Mouse (Mus musculus) intestine, embryonic 16.5 days (tissue): ENCODE data around the gene Slc22a23. TPM values are rescaled to one million over a fixed set of nuclear protein-coding genes. Genes with fewer than 3 reads are reported as not detected.
A peak's percentile ranks its signal among the peaks of the same experiment; 100 is the strongest.

ENCODE experiments used
- ATAC-seq: fragments of 200-750 bp; cut with Nextera tagmentation; 2 replicates; pipeline ENCODE4 v1.8.0; 2017; ENCODE audit warnings: moderate TSS enrichment, moderate library complexity
- H3K27ac ChIP-seq: fragments of 300-500 bp; sonication (generic); 2 replicates; pipeline ENCODE4 v1.5.1; 2014; ENCODE audit warnings: mild to moderate bottlenecking, low read length
- H3K27me3 ChIP-seq: fragments of 300-500 bp; sonication (generic); replicated peaks from 2 replicates; pipeline ENCODE4 v1.6.1; 2014; ENCODE audit warnings: low read length, control low read depth, mixed read lengths; ENCODE audit not compliant: control insufficient read depth, insufficient read depth
- H3K36me3 ChIP-seq: fragments of 300-500 bp; sonication (generic); 2 replicates; pipeline ENCODE4 v1.6.1; 2014; ENCODE audit warnings: low read length, control low read depth; ENCODE audit not compliant: control insufficient read depth, insufficient read depth
- H3K4me1 ChIP-seq: fragments of 300-500 bp; sonication (generic); 2 replicates; pipeline ENCODE4 v1.6.1; 2014; ENCODE audit warnings: low read length, control low read depth, mixed read lengths; ENCODE audit not compliant: control insufficient read depth, insufficient read depth
- H3K4me2 ChIP-seq: fragments of 300-500 bp; sonication (generic); 2 replicates; pipeline ENCODE4 v1.6.1; 2014; ENCODE audit warnings: low read depth, low read length, control low read depth
- H3K4me3 ChIP-seq: fragments of 300-500 bp; sonication (generic); 2 replicates; pipeline ENCODE4 v1.5.1; 2014; ENCODE audit warnings: mild to moderate bottlenecking, low read length
- H3K9ac ChIP-seq: fragments of 300-500 bp; sonication (generic); 2 replicates; pipeline ENCODE4 v1.6.1; 2014; ENCODE audit warnings: low read depth, low read length
- H3K9me3 ChIP-seq: fragments of 300-500 bp; sonication (generic); 2 replicates; pipeline ENCODE4 v1.6.1; 2016; ENCODE audit warnings: low read length, control low read depth; ENCODE audit not compliant: control insufficient read depth
- WGBS: fragments of 180-500 bp; shearing (Covaris S2); extraction: QIAGEN DNeasy Blood & Tissue Kit; methylation state at CpG from one replicate; pipeline ENCODE4 v1.1.7; 2014; 5-methylcytosine and 5-hydroxymethylcytosine counted together
- polyA plus RNA-seq: library from polyadenylated mRNA; unstranded; fragments of >200 nt; fragmentation: Nextera tagmentation; extraction: Ambion mirVana; gene quantifications from 2 replicates; pipeline ENCODE4 v1.2.1, GENCODE M21; 2015

Gene Slc22a23
- polyA plus RNA-seq, 1 experiment from 2014 or later = 2.2 TPM

DNA sequence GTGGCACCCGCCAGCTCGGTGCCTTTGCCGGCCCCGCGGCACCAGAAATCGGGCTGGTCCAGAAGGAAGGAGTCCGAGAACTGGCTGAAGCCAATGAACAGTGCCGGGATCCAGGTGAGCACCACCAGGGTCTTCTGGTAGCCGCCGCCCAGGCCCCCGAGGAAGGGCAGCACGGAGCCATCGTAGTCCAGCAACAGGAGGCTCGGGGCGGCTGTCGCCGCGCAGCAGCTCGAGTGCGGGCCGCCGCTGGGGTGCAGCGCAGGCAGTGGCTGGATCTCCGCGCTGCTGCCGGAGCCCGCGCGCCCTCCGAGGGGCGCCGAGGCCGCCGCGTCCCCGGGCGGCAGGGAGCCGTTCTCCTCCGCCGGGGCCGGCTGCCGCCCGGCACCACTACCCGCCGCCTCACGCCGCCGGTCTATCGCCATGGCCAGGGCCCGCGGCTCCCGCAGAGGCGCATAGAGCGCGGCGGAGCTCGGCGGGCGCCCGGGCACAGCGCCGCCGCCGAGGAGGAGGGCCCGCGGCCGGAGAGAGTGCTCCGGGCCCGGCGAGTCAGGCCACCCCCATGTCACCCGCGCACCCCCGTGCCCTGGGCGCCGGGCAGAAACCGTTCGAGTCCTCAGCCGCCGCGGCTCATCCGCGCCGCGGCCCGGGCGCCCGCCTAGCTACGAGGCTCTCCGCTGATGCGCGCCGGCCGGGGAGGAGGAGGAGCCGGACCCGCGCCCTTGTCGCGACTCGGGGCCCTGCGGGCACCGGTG is 430 bp downstream of the Slc22a23 start:
- H3K9me3 ChIP-seq = no peaks in the 10 kb centered on the region
- peaks cover 27% of the 10 kb centered on the region for H3K4me1 ChIP-seq
- H3K27ac ChIP-seq = peak overlapping the region; percentile 41; the same call in 1 of the 2 replicates

DNA sequence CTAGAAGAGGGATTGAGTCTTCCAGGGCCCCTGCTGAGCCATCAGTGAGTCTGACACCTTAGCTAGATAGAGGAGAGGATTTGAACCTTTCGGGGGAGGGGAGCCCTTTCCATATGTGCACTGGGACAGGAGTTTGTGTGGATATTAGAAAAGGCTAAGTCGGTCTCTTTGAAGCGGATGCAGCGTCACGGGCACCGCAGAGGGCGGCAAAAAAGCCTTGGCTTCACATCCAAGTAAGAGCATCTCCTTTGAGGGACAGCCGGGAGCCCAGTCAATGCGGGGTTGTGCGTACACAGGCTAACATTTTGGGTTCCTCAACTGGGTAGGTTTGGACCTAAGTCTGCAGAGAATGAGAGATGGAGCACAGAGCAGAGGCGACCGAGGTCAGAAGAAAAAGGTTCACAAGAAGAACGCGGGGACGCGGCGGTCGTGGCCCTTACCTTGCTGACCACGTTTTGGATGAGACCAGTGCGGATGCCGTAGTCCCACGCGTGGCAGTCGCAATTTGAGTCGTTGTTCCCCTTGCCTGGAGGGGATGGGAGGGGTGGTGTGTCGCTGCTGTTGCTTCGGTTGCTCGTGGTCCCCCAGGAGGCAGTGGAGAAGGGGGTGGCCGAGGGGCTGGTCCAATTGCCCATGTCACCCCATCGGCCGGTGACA is 1.1 kb downstream of the Slc22a23 start:
- Histone ChIP-seq H3K9me3 (no peaks in the 10 kb centered on the region), H3K36me3 (no peaks in the 10 kb centered on the region), H3K4me3 (peak overlapping the region; percentile 74), H3K9ac (peak overlapping the region; percentile 83), H3K4me2 (peak overlapping the region; percentile 93), H3K4me1 (peaks cover 27% of the 10 kb centered on the region), H3K27ac (no peak overlapping the region), H3K27me3 (peaks cover 2% of the 10 kb centered on the region; the same call in 1 of the 2 replicates)
- no peak for ATAC-seq
- WGBS = 2% methylated on average over 31 of the region's 31 CpGs

More for the DNA sequence above, 430 bp downstream of the Slc22a23 start:
- H3K27me3 ChIP-seq = peaks cover 2% of the 10 kb centered on the region; the same call in 1 of the 2 replicates
- H3K36me3 ChIP-seq = no peaks in the 10 kb centered on the region
- peak overlapping the region; percentile 74 for H3K4me3 ChIP-seq
- peak overlapping the region; percentile 83 for H3K9ac ChIP-seq
- peak; percentile 70 for ATAC-seq
- WGBS = under 1% methylated on average over 96 of the region's 101 CpGs
- peak overlapping the region; percentile 93 for H3K4me2 ChIP-seq

DNA sequence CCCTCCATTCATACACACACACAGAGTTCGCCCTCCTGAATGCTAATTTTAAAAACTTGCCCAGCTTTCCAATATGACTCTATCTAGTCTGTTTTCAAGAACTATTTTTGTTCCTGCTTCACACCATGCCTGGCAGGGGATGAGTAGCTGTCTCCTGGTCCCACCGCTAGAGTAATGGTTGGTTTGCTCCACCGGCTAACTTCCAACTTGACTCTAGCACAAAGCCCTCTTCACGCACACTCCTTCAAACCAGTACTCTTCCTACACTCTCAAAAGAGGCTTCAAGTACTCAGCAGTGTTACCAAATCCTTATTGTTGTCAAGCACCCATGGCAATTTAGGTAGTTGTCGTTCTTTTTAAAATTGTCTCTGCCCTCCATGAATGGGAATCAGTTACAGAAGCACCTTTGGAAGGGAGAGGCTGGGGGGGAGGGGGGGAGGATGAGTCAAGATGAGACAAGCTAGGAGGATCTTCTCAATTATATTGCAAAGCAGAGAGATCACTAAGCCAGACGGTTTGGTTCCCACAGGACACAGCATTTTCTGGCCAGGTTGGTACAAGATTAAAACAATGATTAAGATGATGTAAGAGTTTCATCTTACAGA is 2.6 kb downstream of the Slc22a23 start:
- no peak overlapping the region for H3K27ac ChIP-seq
- no peak for ATAC-seq
- peaks cover 2% of the 10 kb centered on the region; the same call in 1 of the 2 replicates for H3K27me3 ChIP-seq
- no peaks in the 10 kb centered on the region for H3K9me3 ChIP-seq
- no peaks in the 10 kb centered on the region for H3K36me3 ChIP-seq
- H3K4me1 ChIP-seq = peaks cover 23% of the 10 kb centered on the region
- H3K4me2 ChIP-seq = peak overlapping the region; percentile 93
- no peak overlapping the region for H3K9ac ChIP-seq
- H3K4me3 ChIP-seq = peak overlapping the region; percentile 14; the same call in 1 of the 2 replicates
- WGBS = 74% methylated on average over 6 of the region's 6 CpGs

DNA sequence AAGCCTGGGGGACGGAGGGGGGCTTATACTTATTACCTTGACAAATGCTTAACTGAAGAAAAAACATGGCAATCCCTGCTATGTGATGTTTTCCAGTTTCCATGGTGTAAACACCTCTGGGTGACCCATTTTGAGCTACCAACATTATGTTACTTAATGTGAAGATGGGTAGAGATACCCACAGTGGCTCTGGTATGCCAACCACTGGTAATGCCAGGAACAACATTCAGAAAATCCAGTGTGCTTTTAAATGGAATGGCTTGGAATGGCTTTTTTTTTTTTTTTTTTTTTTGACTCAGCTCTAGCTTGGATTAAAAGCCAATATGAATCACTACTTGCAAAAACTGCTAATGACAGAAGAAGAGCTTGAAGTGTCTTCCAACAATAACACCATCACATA is 8.1 kb downstream of the Slc22a23 start:
- no peak overlapping the region for H3K4me3 ChIP-seq

DNA sequence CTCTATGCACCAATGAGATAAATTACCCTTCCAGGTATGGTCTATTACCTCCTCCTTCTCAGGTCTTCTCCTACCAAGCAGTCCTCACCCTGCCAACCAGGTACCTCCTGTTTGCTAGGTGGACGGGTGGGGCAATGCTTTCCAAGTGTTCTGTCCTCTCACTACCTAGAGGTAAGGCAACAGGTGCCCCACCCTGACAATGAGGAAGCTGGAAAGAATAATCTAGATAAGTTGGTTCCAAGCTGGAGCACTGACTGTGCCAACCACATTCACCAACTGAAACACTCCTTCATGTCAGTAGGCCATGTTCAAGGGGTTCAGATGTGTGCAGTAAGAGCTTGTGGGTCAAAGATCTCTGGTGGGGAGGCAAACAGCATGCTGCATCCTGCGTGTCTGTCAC is 10.1 kb downstream of the Slc22a23 start:
- H3K4me2 ChIP-seq = no peak overlapping the region
- no peaks in the 10 kb centered on the region for H3K27me3 ChIP-seq
- 61% methylated on average over 2 of the region's 2 CpGs for WGBS
- no peak overlapping the region for H3K9ac ChIP-seq
- ATAC-seq = peak; percentile 83
- H3K4me3 ChIP-seq = no peak overlapping the region
- H3K36me3 ChIP-seq = no peaks in the 10 kb centered on the region
- peaks cover 25% of the 10 kb centered on the region for H3K4me1 ChIP-seq
- H3K27ac ChIP-seq = peak overlapping the region; percentile 57; the same call in 1 of the 2 replicates
- no peaks in the 10 kb centered on the region for H3K9me3 ChIP-seq

More for the DNA sequence above, 8.1 kb downstream of the Slc22a23 start:
- 81% methylated on average over 1 of the region's 1 CpGs for WGBS
- Histone ChIP-seq H3K27me3 (no peaks in the 10 kb centered on the region), H3K4me1 (peaks cover 14% of the 10 kb centered on the region; the same call in 1 of the 2 replicates), H3K4me2 (no peak overlapping the region), H3K9me3 (no peaks in the 10 kb centered on the region), H3K27ac (no peak overlapping the region), H3K9ac (no peak overlapping the region), H3K36me3 (no peaks in the 10 kb centered on the region)
- no peak for ATAC-seq

DNA sequence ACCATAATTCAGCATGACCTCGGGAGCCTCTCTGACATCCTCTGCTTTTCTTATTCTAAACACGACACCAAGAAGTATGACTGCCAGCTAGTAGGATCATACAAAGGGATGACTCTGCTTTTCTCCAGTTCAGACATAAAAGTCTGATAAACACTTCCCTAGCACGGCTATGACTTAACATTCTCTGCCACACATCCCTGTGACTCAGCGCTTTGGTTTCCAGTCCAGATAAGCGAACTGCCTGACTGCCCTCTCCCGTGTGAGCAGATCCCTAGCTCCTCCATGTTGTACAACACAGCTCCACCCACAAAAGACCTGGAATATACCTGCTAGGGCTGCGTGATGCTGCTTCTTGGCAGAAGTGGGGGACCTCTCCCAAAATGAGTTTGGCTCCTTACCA is 12.2 kb downstream of the Slc22a23 start:
- no peak overlapping the region for H3K9ac ChIP-seq
- no peaks in the 10 kb centered on the region for H3K9me3 ChIP-seq
- peak; percentile 83 for ATAC-seq
- no peak overlapping the region for H3K4me3 ChIP-seq
- WGBS = 20% methylated on average over 7 of the region's 7 CpGs
- no peak overlapping the region for H3K27ac ChIP-seq
- peaks cover 25% of the 10 kb centered on the region for H3K4me1 ChIP-seq
- no peak overlapping the region for H3K4me2 ChIP-seq
- H3K27me3 ChIP-seq = no peaks in the 10 kb centered on the region
- H3K36me3 ChIP-seq = no peaks in the 10 kb centered on the region

DNA sequence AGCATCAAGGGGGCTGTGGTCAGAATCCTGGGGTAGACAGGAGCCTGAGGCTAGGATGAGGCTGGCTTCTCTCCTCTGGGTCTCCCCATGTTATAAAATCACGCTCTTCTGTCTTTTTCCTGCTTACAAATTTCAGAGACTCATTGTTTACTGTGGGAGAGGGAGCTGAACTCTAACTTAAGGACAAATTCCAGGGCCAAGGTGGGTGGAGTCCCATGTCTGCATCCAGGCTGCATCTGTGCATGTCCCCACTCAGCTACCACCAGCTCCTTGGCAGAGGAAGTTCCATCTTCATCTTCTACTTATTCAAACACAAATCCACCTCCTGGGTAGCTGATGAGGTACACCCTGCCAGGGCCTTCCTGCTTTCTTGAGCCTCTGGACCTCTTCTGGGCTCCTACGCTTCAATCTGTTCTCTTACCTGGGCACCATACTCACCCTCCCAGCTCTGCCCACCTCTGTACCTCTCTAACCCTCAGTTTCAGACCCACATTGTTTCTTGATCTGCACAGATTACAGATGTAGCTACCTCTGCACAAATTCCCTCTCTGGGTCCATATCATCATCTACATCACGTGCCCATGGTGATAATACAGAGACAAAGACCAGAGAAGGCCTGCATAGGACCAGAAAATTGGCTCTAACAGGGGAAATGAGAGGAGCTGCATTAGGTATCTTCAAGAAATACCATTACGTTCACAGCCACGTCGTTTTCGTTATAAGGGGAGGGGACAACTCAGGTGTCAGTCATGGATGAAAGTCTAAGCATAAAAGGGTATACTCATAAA is 13.4 kb downstream of the Slc22a23 start:
- H3K36me3 ChIP-seq = no peaks in the 10 kb centered on the region
- no peak overlapping the region for H3K4me2 ChIP-seq
- 84% methylated on average over 7 of the region's 7 CpGs for WGBS
- no peak overlapping the region for H3K9ac ChIP-seq
- peaks cover 25% of the 10 kb centered on the region for H3K4me1 ChIP-seq
- H3K9me3 ChIP-seq = no peaks in the 10 kb centered on the region
- ATAC-seq = no peak
- no peak overlapping the region for H3K4me3 ChIP-seq
- H3K27ac ChIP-seq = no peak overlapping the region
- H3K27me3 ChIP-seq = no peaks in the 10 kb centered on the region

DNA sequence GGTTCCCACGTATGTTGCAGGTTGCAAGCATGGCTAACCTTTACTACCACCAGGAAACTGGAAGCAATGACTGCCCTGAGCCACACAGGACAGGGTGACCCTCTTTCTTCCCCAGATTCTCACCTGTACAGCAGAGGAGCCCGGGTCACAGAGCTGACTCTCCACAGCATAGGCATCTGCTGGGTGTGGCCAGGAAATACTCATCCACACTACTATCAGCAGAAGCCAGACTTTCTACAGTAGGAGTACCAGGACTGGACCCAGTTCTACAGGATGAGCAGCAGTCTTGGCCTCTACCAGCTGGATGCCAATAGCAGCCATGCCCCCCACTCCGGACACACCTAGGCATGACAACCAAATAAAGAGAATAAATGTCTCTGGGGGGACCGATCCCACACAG is 15.4 kb downstream of the Slc22a23 start:
- ATAC-seq = peak; percentile 36; the same call in 1 of the 2 replicates
- no peak overlapping the region for H3K9ac ChIP-seq
- H3K27me3 ChIP-seq = no peaks in the 10 kb centered on the region
- no peak overlapping the region for H3K4me2 ChIP-seq
- no peaks in the 10 kb centered on the region for H3K9me3 ChIP-seq
- peaks cover 18% of the 10 kb centered on the region for H3K4me1 ChIP-seq
- no peak overlapping the region for H3K27ac ChIP-seq
- WGBS = 92% methylated on average over 4 of the region's 4 CpGs
- no peak overlapping the region for H3K4me3 ChIP-seq
- no peaks in the 10 kb centered on the region for H3K36me3 ChIP-seq

DNA sequence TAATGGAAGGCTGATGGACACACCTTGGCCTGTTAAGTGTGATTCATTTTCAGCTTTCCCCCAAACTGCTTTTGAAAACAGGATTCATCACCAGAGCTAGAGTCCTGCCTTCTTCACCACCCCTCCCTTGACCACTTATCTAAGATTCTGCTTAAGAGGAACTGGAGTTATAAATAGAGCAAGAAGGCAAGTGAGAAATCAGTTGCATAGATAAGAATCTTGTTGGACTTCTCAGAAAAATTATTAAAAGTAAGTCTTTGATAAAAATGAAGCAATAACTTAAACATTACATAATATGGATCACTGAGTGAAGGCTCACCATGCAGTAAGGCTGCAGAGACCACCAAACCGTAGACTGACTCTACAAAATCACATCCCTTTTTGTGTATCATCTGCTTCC is 18.0 kb downstream of the Slc22a23 start:
- Histone ChIP-seq H3K4me1 (peaks cover 11% of the 10 kb centered on the region), H3K36me3 (no peaks in the 10 kb centered on the region), H3K27me3 (no peaks in the 10 kb centered on the region), H3K27ac (no peak overlapping the region), H3K4me3 (no peak overlapping the region), H3K9me3 (no peaks in the 10 kb centered on the region), H3K4me2 (no peak overlapping the region), H3K9ac (no peak overlapping the region)
- 90% methylated on average over 1 of the region's 1 CpGs for WGBS
- ATAC-seq = no peak
